Mouse (Mus musculus) limb, embryonic 12.5 days (tissue): ENCODE data around the gene Mcf2l. TPM values are rescaled to one million over a fixed set of nuclear protein-coding genes. Genes with fewer than 3 reads are reported as not detected.

Source experiments
- ATAC-seq: fragments of 200-750 bp; cut with Nextera tagmentation; 2 replicates; pipeline ENCODE4 v1.8.0; 2017; ENCODE audit warnings: low read depth, moderate TSS enrichment; ENCODE audit not compliant: insufficient number of reproducible peaks, insufficient read depth, low FRiP score, low TSS enrichment
- H3K27ac ChIP-seq: fragments of 300-500 bp; sonication (generic); 2 replicates; pipeline ENCODE4 v1.5.1; 2016; ENCODE audit warnings: mild to moderate bottlenecking, moderate library complexity
- H3K27me3 ChIP-seq: fragments of 300-500 bp; sonication (generic); 2 replicates; pipeline ENCODE4 v1.6.1; 2016; ENCODE audit warnings: mild to moderate bottlenecking, moderate library complexity
- H3K36me3 ChIP-seq: fragments of 300-500 bp; sonication (generic); 2 replicates; pipeline ENCODE4 v1.6.1; 2016; ENCODE audit warnings: mild to moderate bottlenecking, moderate library complexity
- H3K4me1 ChIP-seq: fragments of 300-500 bp; sonication (generic); replicated peaks from 2 replicates; pipeline ENCODE4 v1.6.1; 2016
- H3K4me2 ChIP-seq: fragments of 300-500 bp; sonication (generic); 2 replicates; pipeline ENCODE4 v1.6.1; 2016; ENCODE audit warnings: mild to moderate bottlenecking, moderate library complexity
- H3K4me3 ChIP-seq: fragments of 300-500 bp; sonication (generic); replicated peaks from 2 replicates; pipeline ENCODE4 v1.5.1; 2016; ENCODE audit warnings: mild to moderate bottlenecking
- H3K9ac ChIP-seq: fragments of 300-500 bp; sonication (generic); replicated peaks from 2 replicates; pipeline ENCODE4 v1.6.1; 2016; ENCODE audit warnings: mild to moderate bottlenecking, moderate library complexity
- H3K9me3 ChIP-seq: fragments of 300-500 bp; sonication (generic); 2 replicates; pipeline ENCODE4 v1.6.1; 2016; ENCODE audit warnings: mild to moderate bottlenecking, moderate library complexity
- WGBS: fragments of 180-500 bp; shearing (Covaris S2); methylation state at CpG from one replicate; pipeline ENCODE4 v1.1.7; 2016; 5-methylcytosine and 5-hydroxymethylcytosine counted together
- polyA plus RNA-seq: library from polyadenylated mRNA; unstranded; fragments of >200 nt; fragmentation: Nextera tagmentation; extraction: Ambion mirVana; gene quantifications from 2 replicates; pipeline ENCODE4 v1.2.1, GENCODE M21; 2016

Gene Mcf2l
- polyA plus RNA-seq, 1 experiment from 2014 or later: 14.0 TPM

DNA sequence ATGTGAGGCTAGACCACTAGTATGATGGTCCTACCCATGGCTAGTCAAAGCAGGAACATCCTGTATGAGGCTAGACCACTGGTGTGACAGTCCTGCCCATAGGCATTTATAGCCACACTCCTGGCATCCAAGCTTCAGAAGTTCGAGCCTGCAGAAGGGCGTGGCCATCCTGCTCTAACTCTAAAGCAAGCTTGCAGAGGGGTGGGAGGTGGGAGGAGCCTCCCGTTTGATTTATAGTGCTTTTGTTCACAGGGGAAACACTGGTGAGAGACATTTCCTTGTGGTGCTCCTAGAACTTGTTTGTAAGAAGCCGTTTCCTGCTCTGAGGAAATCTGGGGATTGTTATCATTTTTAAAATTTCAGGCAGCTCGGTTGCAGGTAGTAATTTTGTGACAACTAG is 56.7 kb downstream of the Mcf2l start:
- Histone ChIP-seq H3K27me3 (no peaks in the 10 kb centered on the region), H3K27ac (no peak overlapping the region), H3K4me3 (no peak overlapping the region), H3K36me3 (no peaks in the 10 kb centered on the region), H3K9me3 (no peaks in the 10 kb centered on the region), H3K9ac (no peak overlapping the region), H3K4me1 (peaks cover 24% of the 10 kb centered on the region), H3K4me2 (no peak overlapping the region)
- WGBS: 31% methylated on average over 5 of the region's 5 CpGs
- ATAC-seq: no peak

GRCm38 (mm10) chr8:12931426-12931825 is 57.8 kb downstream of the Mcf2l start:
- Histone ChIP-seq H3K9ac (0 out of 2 replicates have a peak overlapping the region, but pooled peaks have one; percentile 8), H3K9me3 (no peaks in the 10 kb centered on the region), H3K4me2 (no peak overlapping the region; the same call in 1 of the 2 replicates), H3K27me3 (no peaks in the 10 kb centered on the region), H3K4me3 (no peak overlapping the region), H3K36me3 (no peaks in the 10 kb centered on the region), H3K27ac (peak overlapping the region; percentile 12), H3K4me1 (peaks cover 23% of the 10 kb centered on the region)
- 61% methylated on average over 11 of the region's 11 CpGs for WGBS
- ATAC-seq: no peak

GRCm38 (mm10) chr8:12932520-12932919 is 58.9 kb downstream of the Mcf2l start:
- ATAC-seq: no peak
- Histone ChIP-seq H3K4me1 (peaks cover 22% of the 10 kb centered on the region), H3K27ac (no peak overlapping the region), H3K9ac (no peak overlapping the region), H3K4me2 (no peak overlapping the region), H3K4me3 (no peak overlapping the region), H3K27me3 (no peaks in the 10 kb centered on the region), H3K9me3 (no peaks in the 10 kb centered on the region), H3K36me3 (no peaks in the 10 kb centered on the region)
- WGBS: 88% methylated on average over 8 of the region's 8 CpGs

DNA sequence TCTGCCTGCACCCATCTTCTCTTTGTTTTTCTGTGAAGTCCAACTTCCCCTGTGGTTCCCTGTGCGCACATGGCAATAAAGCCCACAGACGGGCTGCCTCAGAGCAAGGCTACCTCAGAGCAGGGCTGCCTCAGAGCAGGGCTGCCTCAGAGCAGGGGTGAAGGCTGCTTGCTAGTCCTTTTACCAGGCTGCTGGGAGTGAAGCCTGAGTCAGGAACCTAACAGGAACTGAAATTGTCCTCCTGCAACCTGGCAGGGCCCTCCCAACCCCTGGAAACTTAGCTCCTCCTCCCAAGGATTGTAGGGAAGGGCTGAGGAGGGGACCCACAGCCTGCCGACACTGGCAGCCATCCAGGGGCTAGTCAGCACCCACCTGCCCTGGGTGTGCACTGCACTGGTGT is 60.2 kb downstream of the Mcf2l start:
- no peak for ATAC-seq
- H3K27me3 ChIP-seq: no peaks in the 10 kb centered on the region
- no peak overlapping the region for H3K4me3 ChIP-seq
- peaks cover 30% of the 10 kb centered on the region for H3K4me1 ChIP-seq
- H3K36me3 ChIP-seq: no peaks in the 10 kb centered on the region
- H3K27ac ChIP-seq: no peak overlapping the region
- 53% methylated on average over 3 of the region's 3 CpGs for WGBS
- no peak overlapping the region for H3K4me2 ChIP-seq
- H3K9ac ChIP-seq: no peak overlapping the region
- H3K9me3 ChIP-seq: no peaks in the 10 kb centered on the region

DNA sequence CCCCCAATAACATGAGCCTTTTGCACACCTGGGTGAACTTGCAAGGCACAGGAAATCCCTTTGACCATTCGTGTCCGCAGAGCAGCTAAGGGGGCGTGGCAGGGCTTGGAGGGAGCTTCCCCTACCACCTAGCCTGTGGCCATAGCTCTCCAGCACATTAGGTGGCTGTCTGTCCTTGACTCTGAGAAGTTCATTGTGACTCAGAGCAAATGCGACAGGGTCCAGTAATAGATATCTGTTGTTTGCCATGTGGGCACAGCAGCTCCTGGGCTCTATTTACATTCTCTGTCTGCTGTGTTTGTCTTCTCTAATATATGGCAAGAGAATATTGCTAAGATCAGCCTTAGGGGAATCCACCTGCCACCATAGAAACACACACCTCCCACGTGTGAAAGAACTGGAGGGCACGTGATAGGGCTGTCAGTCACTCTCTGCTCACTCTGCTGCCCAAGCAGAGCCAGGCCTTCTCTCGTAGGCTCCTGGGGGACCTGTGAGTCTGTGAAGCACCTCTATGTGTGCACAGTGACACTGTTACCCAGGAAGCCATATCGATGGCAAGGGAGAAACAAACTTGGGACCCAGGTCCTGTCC is 60.9 kb downstream of the Mcf2l start:
- Histone ChIP-seq H3K27me3 (no peaks in the 10 kb centered on the region), H3K9ac (no peak overlapping the region), H3K9me3 (no peaks in the 10 kb centered on the region), H3K4me3 (no peak overlapping the region), H3K4me1 (peaks cover 31% of the 10 kb centered on the region), H3K36me3 (no peaks in the 10 kb centered on the region), H3K27ac (no peak overlapping the region), H3K4me2 (no peak overlapping the region)
- no peak for ATAC-seq
- WGBS: 75% methylated on average over 8 of the region's 8 CpGs

DNA sequence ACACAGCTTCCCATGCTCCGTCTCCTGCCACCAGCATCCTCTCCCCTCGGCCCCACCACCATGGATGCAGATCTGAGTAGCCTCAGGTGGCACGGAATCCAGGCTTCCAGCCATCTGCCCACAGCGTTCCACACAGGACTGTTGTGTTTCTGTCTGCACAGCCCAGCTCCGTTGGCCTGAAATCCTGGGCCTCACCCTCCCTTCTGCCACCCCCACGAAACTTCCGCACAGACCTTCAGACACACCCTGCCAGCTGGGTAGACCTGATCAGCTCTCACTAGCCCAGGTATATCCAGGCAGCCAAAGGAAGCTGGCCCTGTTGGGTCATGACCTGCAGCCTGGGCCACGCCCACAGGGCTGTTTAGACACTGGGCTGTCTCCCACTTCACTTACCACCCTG is 66.9 kb downstream of the Mcf2l start:
- H3K27ac ChIP-seq: no peak overlapping the region
- H3K4me1 ChIP-seq: peaks cover 28% of the 10 kb centered on the region
- 81% methylated on average over 8 of the region's 8 CpGs for WGBS
- no peak overlapping the region for H3K4me2 ChIP-seq
- H3K9me3 ChIP-seq: no peaks in the 10 kb centered on the region
- no peaks in the 10 kb centered on the region for H3K36me3 ChIP-seq
- no peak for ATAC-seq
- H3K9ac ChIP-seq: no peak overlapping the region
- no peaks in the 10 kb centered on the region for H3K27me3 ChIP-seq
- no peak overlapping the region for H3K4me3 ChIP-seq

DNA sequence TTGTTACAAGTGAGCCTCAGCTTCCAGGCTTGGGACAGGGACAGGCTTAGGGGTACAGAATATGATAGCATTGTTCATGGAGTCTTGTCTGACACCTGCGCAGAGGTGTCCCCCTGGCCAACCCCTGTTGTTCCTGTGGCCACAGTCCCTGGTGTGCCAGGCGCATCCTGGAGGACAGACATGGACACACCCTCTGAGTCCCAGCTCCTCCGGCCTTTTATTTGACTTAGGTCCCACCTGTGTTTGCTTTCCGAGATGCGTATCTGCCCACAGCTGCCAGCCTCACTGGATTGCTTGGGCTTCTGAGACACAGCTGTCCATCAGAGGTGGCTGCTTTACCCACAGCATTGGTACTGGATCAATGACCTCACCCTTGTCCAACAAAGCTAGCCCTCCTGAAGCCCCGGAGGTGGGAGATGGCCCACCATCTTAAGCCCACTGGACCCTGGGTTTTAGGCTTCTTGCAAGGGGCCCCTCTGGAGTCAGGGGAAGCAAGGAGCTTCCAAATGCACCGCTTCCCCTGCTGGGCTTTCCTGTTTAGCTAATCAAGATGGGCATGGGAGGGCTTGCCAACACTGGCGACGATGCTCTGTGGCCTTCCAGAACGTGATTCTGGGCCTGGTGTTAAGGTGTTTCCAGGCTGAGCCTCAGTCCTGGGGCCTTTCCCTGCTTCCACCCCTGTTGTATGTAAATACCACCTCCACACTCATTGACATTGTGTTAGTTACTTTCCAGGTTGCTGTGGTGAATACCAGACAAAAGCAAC is 67.7 kb downstream of the Mcf2l start:
- H3K36me3 ChIP-seq: no peaks in the 10 kb centered on the region
- ATAC-seq: no peak
- H3K4me3 ChIP-seq: no peak overlapping the region
- no peaks in the 10 kb centered on the region for H3K9me3 ChIP-seq
- H3K27me3 ChIP-seq: no peaks in the 10 kb centered on the region
- H3K4me1 ChIP-seq: peaks cover 23% of the 10 kb centered on the region; the same call in 1 of the 2 replicates
- H3K9ac ChIP-seq: no peak overlapping the region
- 83% methylated on average over 10 of the region's 10 CpGs for WGBS
- no peak overlapping the region for H3K27ac ChIP-seq
- no peak overlapping the region for H3K4me2 ChIP-seq

DNA sequence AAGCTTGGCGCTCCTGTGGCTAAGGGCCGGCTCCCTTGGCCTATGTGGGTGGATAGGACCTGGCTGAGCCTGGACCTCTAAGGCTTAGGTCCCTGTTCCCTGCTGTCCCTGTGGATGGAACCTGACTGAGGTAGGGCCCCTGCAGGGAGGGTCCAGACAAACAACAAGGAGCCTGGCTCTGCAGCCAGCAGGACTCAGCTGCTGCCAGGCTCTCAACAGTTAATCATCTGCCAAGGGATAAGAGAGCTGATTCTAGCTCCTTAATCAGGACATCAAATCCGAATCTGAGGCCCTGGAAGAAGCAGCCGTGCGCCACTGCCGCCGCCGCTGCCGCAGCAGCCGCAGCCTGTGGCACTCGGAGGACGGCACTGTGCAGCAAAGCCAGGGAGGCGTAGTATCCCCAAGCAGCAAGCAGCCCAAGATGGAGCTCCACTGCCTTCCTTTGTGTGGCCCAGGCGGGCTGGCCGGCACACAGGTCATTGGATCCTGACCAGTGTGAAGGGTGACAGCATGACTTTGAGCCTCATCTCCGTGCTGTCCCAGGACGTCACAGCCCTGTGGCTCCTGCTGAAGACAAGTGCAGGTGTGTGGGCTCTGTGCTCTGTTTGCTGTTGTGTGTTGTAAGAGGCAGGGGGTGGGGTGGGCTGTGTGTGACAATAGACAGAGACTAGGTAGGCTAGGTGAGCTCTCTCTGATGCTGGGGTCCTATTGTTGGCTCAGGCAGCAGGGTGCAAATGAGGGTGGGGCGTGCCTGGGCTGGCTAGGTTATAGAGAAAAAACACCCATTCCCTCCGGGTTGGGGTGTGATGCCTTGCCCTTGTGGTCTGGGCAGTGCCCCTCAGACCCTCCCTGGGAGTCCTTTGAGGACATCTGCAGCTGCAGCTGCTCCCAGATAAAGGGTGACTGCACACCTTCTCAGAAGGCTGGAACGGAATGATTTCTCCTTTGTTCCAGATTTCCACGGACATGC is 74.3 kb downstream of the Mcf2l start:
- peak overlapping the region; percentile 76 for H3K4me2 ChIP-seq
- 6% methylated on average over 21 of the region's 21 CpGs for whole genome bisulfite sequencing

DNA sequence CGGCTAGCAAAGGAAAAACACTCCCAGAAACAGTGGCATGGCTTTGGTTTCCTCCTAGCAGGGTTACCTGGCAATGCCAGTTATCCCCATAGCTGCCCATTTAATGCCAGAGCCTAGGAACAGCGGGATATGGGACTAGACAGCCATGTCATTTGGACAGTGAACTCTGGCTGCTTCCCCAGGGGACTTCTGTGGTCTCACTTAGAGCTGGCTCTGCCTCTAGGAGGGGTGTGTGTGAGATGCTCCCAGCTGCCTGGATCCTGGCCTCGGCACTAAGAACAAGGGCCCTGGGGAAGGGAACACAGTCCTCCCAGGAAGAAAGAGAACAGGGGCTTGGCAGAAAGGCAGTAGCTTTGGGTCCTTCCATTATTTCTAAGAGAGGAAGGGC is 75.0 kb downstream of the Mcf2l start:
- H3K4me3 ChIP-seq: peak overlapping the region; percentile 57
- 27% methylated on average over 3 of the region's 3 CpGs for WGBS
- 0 out of 2 replicates have a peak overlapping the region, but pooled peaks have one; percentile 56 for H3K27ac ChIP-seq
- peaks cover 29% of the 10 kb centered on the region for H3K4me1 ChIP-seq
- H3K36me3 ChIP-seq: no peaks in the 10 kb centered on the region
- peak overlapping the region; percentile 76 for H3K4me2 ChIP-seq
- H3K9ac ChIP-seq: peak overlapping the region; percentile 76
- H3K27me3 ChIP-seq: 0 out of 2 replicates have a peak, but pooled peaks cover 7% of the 10 kb centered on the region
- no peak for ATAC-seq
- H3K9me3 ChIP-seq: no peaks in the 10 kb centered on the region

More for the DNA sequence above, 74.3 kb downstream of the Mcf2l start:
- peak overlapping the region; percentile 57 for H3K4me3 ChIP-seq
- H3K27ac ChIP-seq: peak overlapping the region; percentile 56; the same call in 1 of the 2 replicates
- H3K36me3 ChIP-seq: no peaks in the 10 kb centered on the region
- peak; percentile 75; the same call in 1 of the 2 replicates for ATAC-seq
- H3K27me3 ChIP-seq: 0 out of 2 replicates have a peak, but pooled peaks cover 7% of the 10 kb centered on the region
- H3K9ac ChIP-seq: peak overlapping the region; percentile 76
- H3K4me1 ChIP-seq: peaks cover 29% of the 10 kb centered on the region
- no peaks in the 10 kb centered on the region for H3K9me3 ChIP-seq

DNA sequence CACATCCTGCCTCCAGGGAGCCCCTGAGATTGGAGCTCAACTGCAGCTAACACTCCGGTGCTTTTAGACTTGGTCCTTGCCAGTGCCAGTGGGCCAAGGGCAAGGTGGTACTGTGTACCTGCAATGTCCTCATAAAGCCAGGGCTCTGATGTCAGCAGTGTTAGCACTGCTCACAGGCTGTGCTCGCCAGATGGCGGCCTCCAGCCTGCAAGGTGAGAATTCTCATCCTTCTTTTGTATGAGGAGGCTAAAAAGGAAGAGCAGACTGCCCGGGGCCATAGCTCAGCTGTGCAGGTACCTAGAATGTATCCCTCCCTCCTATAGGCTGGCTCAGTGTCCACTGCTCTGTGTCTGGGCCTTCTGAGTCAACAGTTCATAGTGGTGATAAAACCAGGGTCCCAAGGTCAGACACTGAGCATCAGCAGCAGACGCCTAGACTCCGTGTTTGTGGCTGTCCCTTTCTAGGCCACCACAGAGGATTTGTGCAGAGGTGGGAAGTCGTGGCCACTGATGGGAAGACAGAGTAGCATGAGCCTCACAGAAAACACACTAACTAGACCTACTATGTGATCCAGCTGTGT is 77.5 kb downstream of the Mcf2l start:
- Histone ChIP-seq H3K27ac (no peak overlapping the region), H3K27me3 (0 out of 2 replicates have a peak, but pooled peaks cover 7% of the 10 kb centered on the region), H3K9ac (no peak overlapping the region), H3K4me3 (no peak overlapping the region), H3K9me3 (no peaks in the 10 kb centered on the region), H3K36me3 (no peaks in the 10 kb centered on the region), H3K4me2 (no peak overlapping the region), H3K4me1 (peaks cover 29% of the 10 kb centered on the region)
- WGBS: 62% methylated on average over 7 of the region's 7 CpGs
- ATAC-seq: no peak
